Mouse (Mus musculus) natural killer cell, adult 2 months (primary cell): ENCODE measurements around the gene Fgf12.

ENCODE experiments used
- DNase-seq, 2 experiments: peaks; one replicate each; pipeline ENCODE4 v3.0.0; 2022; ENCODE audit warnings: low spot score in 2 of 2

The Fgf12 gene

GRCm38 (mm10) chr16:28475553-28475952 lies 277.3 kb downstream of the Fgf12 start:
- no peak for DNase-seq

DNA sequence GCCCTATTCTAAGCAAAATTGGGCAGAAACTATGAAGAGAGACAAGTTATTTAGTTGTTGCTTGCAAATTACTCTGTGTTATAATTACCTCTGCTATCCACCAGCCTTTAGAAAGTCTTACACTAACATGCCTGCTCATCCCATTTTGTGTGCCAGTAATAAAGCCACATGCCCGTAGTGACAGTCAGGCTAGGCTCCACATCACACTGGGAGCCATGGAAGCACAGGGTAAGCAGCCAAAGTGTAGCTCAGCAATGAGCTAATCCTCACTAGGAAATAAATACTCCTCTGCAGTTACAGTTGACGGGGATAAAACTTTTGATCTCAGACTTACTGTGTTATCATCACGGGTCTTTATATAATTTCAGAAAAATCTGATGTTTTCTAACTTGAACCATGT lies 298.0 kb downstream of the Fgf12 start:
- DNase-seq, result no peak

- no peak for DNase-seq
These were observed 305.8 kb downstream of the Fgf12 start for GRCm38 (mm10) chr16:28447114-28447455.

- no peak for DNase-seq
These were observed 306.3 kb downstream of the Fgf12 start for GRCm38 (mm10) chr16:28446334-28447113.

DNA sequence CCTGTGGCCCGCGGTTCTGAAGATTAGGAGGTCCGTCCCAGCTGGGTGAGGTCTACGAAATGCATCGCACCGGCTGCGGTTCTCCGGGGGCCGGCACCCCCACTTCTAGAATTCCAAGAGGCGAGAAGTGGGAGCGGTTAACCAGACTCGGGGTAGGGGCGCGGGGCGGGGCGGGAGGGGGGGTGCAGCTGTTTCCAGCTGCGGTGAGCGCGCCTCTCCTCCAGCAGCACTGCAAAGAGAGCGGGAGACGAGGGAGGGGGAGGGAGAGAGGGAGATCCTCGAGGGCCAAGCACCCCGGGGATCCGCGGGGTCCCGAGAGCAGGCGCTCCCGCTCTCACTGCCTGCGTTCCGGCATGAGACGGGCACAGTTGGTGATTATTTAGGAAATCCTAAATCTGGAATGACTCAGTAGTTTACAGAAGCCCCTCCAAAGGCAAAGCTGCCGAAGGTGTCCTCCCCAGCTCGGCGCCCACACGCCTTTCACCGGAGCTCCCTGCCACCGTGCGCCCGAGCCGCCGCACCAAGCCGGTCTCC lies 307.0 kb downstream of the Fgf12 start:
- no peak for DNase-seq

- DNase-seq, result no peak
These were observed 307.7 kb downstream of the Fgf12 start for GRCm38 (mm10) chr16:28444993-28445799.

DNA sequence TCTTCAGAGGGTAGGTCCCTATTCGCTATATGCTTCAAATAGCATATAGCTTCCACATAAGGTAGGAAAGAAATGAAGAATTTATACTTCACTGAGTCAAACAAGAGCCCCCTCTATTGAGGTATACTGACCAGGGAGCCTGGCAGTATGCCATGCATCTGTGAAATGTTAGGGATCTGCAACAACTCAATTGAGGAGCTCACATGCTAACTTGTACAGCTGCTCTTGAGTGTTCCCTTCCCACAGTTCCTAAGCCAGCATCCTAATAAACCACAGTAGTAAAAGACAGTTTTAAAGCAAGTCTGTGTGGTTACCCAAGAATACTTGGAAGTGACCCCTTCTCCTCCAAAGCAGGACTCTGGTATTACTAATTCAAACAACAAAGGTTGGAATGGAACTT lies 331.3 kb downstream of the Fgf12 start:
- no peak for DNase-seq

DNA sequence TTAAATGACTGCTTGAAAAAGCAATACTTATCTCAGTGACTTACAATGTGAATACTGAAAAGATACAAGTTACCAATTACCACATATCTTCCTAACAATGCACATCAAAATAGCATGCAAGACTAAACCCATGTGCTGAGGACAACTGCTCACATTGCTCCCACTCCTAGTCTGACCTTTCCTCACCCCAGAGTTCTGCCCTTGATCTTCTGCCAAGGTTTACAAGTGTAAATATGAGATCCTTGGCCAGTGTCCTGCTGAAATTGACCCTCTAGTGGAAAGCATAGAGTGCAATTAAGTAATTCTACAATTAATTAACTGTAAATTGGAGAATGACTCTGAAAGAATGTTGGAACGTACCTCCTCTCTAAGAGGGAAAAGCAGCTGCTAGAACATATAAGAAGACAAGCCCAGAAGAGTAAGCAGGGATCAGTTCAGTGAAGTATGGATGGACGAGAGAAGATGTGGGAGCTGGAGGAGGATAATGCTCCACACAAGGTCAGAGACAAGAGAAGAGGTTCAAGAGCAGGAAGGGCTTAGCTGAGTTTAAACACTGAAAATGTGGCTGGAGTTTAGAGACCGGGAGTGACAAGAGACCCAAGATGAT lies 333.1 kb downstream of the Fgf12 start:
- DNase-seq, result no peak

GRCm38 (mm10) chr16:28411210-28411817 lies 341.6 kb downstream of the Fgf12 start:
- DNase-seq, result no peak

DNA sequence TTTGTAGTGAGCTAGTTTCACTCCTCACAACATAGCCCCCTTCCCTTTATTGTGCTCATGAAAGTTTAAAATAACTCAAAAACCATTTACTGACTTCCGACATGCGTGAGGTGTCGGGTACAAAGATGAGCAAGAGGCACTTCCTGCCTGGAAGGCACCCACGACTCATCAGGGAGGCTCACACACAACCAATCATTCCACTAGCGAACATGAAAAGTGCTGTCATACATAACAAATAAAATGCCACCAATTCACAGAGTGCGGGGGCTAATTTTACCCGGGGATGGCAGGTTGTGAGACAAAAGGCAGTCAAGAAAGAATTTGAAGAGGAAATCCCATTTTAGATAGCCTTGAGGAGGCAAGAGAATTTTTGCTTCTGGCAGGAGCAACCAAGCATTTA lies 344.6 kb downstream of the Fgf12 start:
- DNase-seq, result no peak

GRCm38 (mm10) chr16:28407892-28408291 lies 345.0 kb downstream of the Fgf12 start:
- no peak for DNase-seq

DNA sequence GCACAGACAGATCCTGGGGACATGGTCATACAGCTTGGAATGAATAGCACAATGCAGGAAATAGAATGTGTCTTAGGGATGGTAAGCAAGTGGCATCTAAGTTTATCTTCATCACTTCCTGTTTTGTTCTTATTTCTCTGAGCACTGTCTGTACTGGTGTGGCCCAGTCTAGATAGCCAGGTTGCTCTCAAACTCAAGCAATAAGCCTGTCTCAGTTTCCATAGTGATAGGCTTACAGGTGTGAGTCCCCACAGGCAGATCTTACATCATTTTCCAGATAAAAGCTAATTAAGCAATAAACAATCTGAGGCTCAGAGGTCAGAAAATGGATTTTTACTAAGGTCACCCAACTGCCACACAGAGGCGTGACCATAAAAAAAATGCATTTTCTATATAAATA lies 348.7 kb downstream of the Fgf12 start:
- no peak for DNase-seq

DNA sequence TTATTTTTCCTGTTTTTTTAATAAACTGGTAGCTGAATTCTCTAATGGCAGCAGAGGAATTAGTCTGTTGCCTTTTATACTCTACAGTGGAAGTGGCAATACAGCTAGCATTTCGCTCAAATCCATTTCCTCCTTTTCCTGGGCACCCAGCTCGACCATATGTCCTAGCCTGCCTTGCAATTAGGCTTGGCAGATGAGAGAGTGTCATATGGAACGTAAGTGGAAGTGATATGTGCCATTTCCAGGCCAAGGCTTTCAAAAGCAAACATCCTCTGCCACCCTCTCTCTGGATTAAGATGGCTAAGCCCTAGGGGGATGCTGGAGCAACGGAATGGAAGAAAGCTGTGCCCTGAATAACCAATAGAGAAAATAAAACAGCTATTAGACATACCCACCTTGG lies 350.2 kb downstream of the Fgf12 start:
- DNase-seq, result no peak

- no peak for DNase-seq
These were observed 361.6 kb downstream of the Fgf12 start for GRCm38 (mm10) chr16:28391283-28391682.

- no peak for DNase-seq
These were observed 363.8 kb downstream of the Fgf12 start for GRCm38 (mm10) chr16:28389114-28389513.

DNA sequence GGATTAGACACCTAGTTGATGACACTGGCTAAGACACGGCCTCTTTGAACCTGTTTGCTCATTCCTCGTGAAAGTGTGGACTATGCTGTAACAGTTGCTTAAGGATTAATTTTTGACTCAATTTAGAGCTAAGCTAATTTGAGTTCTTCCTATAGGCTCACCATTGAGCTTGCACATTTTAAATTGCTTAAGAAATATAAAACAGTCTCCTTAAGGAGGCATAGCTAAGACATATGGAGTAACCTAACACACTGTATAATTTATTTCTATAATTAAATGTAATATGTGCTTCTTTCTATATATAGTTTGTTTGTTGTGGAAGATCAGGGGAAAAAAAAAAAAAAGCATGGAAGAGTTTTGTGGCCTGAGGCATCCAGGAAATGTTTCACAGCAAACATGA lies 378.1 kb downstream of the Fgf12 start:
- no peak for DNase-seq

DNA sequence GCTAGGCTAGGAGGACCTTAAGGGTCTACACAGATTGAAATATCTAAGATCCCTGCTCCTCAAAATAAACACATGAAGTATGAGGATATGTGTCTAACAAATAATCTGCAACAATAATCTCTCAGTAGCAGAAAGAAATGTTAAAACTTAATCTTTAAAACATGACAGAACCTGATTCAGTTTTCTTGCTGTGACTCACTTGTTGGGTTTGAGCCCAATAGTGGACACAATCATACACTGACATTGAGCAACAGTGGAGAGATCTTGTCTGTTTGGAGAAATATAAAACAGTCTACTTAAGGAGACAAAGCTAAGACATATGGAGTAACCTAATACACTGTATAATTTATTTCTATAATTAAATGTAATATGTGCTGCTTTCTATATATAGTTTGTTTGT lies 379.6 kb downstream of the Fgf12 start:
- no peak for DNase-seq

GRCm38 (mm10) chr16:28350624-28351023 lies 402.2 kb downstream of the Fgf12 start:
- DNase-seq, result no peak

DNA sequence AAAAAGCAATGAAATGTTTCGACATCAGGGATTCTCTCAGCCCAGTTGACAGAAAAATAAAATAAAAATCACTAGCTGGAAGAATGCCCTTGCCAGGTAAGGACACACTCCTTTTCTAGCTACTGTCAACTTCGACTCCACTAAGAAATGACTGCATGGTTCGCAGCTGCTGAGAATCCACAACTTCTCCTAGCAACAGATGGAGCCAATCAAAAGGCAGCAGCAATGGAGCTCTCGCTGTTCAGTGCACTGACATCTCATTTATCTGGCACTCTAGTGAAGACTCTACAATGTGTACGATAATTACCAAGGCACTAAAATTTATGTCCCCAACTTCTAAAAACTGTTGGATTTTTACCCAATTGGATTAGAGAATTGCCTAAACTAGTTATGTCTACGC lies 407.5 kb downstream of the Fgf12 start:
- no peak for DNase-seq

DNA sequence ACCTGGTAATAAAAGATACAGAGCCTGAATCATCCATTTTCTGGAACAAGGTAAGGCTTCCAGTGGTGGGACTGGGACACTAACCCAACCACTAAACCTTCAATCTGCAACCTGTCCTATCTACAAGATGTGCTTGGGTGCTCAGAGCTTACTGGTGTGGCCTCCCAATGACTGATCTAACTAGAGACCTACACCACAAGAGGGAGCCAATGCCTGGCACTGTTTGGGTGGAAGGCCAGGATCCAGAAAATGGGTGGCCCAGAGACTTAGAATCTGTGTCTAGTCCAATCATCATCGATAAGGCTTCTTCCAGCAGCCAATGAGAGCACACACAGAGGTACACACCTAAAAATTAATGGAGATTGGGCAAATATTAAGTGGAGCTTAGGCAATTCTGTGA lies 414.9 kb downstream of the Fgf12 start:
- no peak for DNase-seq

DNA sequence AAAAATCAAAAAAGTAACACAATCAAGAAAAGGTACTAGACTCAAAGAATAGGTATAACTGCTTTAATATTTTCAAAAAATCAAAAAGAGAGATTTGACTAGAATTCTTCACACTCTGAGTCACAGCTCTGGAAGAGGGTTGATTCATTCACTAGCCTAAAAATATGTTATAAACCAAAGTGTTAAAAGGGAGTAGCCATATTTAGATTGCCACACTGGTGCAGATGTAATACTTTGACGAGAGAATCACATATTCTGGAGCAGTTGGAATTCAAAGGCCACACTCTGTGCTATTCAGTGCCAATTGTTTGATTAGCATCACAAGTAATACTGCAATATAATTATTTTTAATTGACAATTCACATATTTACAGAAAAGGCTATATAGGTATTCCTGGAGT lies 416.2 kb downstream of the Fgf12 start:
- no peak for DNase-seq

DNA sequence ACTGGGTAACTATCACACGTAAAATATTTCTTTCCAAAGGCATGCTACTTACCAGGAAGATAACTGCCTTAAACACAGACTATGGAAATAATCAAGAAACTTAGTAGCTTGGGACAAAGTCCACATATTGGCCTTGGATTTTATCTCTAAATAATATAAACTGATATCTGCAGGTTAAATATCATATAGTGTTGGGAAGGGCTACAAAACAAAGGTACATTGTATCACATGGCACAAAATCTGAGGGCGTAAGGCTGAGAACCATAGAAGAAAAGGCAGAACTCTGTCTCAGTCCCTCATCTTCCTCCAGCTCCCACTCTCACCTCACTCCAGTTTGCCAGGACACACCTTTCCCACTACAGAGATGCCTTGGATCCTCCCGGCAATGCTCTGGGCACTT lies 417.8 kb downstream of the Fgf12 start:
- no peak for DNase-seq
